Mouse (Mus musculus): Measurements from ENCODE around the gene Plbd2. TPM values are rescaled to one million over a fixed set of nuclear protein-coding genes. Genes with fewer than 3 reads are reported as not detected.
"Not testable (repeated sequence)": the region's sequence is repeated elsewhere in the genome, so short reads cannot be mapped to it uniquely, and the experiment has no call there.

The Plbd2 gene
- total and polyA plus RNA-seq, 2 experiments from 2014 or later: 38.3 to 47.2 TPM

- Histone ChIP-seq H3K4me1 (ENCODE audit: control insufficient read depth, insufficient read depth) (peaks cover 15% of the 10 kb centered on the region), H3K4me3 (ENCODE audit: low read depth, low read length) (no peak overlapping the region), H3K9me3 (replicated peaks; ENCODE audit: control insufficient read depth, low read length) (no peaks in the 10 kb centered on the region), H3K27ac (ENCODE audit: low read depth) (no peak overlapping the region), H3K27me3 (ENCODE audit: control insufficient read depth, insufficient read depth, low read length) (no peaks in the 10 kb centered on the region), H3K36me3 (replicated peaks; ENCODE audit: control insufficient read depth, insufficient read depth, low read length) (no peaks in the 10 kb centered on the region), H3K9ac (replicated peaks; ENCODE audit: low read depth, low read length) (no peak overlapping the region), H3K4me2 (ENCODE audit: low read depth, low read length) (no peak overlapping the region)
- ATAC-seq (ENCODE audit: insufficient read depth, low read depth) (peak; percentile 28; the same call in 1 of the 2 replicates), DNase-seq (ENCODE audit: low spot score) (peak; percentile 63)
- WGBS: 24% methylated on average over 16 of the region's 16 CpGs
- TF ChIP-seq EP300 (IDR thresholded peaks at IDR 0.05; ENCODE audit: low read depth): no peak
- peak; percentile 85 for TF ChIP-seq CTCF (IDR thresholded peaks at IDR 0.05; ENCODE audit: low read depth)
These were observed 1.9 kb upstream of the Plbd2 start for GRCm38 (mm10) chr5:120505368-120505767.

- Histone ChIP-seq H3K27ac (ENCODE audit: low read depth) (peak overlapping the region; percentile 31), H3K9me3 (replicated peaks; ENCODE audit: control insufficient read depth, low read length) (no peaks in the 10 kb centered on the region), H3K27me3 (ENCODE audit: control insufficient read depth, insufficient read depth, low read length) (no peaks in the 10 kb centered on the region), H3K36me3 (replicated peaks; ENCODE audit: control insufficient read depth, insufficient read depth, low read length) (peaks cover 12% of the 10 kb centered on the region; the same call in 1 of the 2 replicates), H3K9ac (replicated peaks; ENCODE audit: low read depth, low read length) (peak overlapping the region; percentile 83), H3K4me1 (ENCODE audit: control insufficient read depth, insufficient read depth) (peaks cover 15% of the 10 kb centered on the region), H3K4me3 (ENCODE audit: low read depth, low read length) (peak overlapping the region; percentile 93), H3K4me2 (ENCODE audit: low read depth, low read length) (peak overlapping the region; percentile 98)
- no peak for ATAC-seq (ENCODE audit: insufficient read depth, low read depth)
- WGBS: 4% methylated on average over 12 of the region's 12 CpGs
- DNase-seq (ENCODE audit: low spot score): no peak
- TF ChIP-seq EP300 (IDR thresholded peaks at IDR 0.05; ENCODE audit: low read depth) (no peak), CTCF (IDR thresholded peaks at IDR 0.05; ENCODE audit: low read depth) (no peak)
These were observed 716 bp downstream of the Plbd2 start for GRCm38 (mm10) chr5:120502675-120503143.

- WGBS: 52% methylated on average over 9 of the region's 9 CpGs
- no peaks in the 10 kb centered on the region for H3K27me3 ChIP-seq (ENCODE audit: control insufficient read depth, insufficient read depth, low read length)
- peak overlapping the region; percentile 83; the same call in 1 of the 2 replicates for H3K9ac ChIP-seq (replicated peaks; ENCODE audit: low read depth, low read length)
- peak overlapping the region; percentile 98 for H3K4me2 ChIP-seq (ENCODE audit: low read depth, low read length)
- DNase-seq (ENCODE audit: low spot score) (no peak), ATAC-seq (ENCODE audit: insufficient read depth, low read depth) (no peak)
- H3K9me3 ChIP-seq (replicated peaks; ENCODE audit: control insufficient read depth, low read length): no peaks in the 10 kb centered on the region
- H3K4me3 ChIP-seq (ENCODE audit: low read depth, low read length): peak overlapping the region; percentile 93
- TF ChIP-seq EP300 (IDR thresholded peaks at IDR 0.05; ENCODE audit: low read depth) (no peak), CTCF (IDR thresholded peaks at IDR 0.05; ENCODE audit: low read depth) (no peak)
- H3K27ac ChIP-seq (ENCODE audit: low read depth): no peak overlapping the region
- peaks cover 14% of the 10 kb centered on the region; the same call in 1 of the 2 replicates for H3K36me3 ChIP-seq (replicated peaks; ENCODE audit: control insufficient read depth, insufficient read depth, low read length)
- H3K4me1 ChIP-seq (ENCODE audit: control insufficient read depth, insufficient read depth): peaks cover 15% of the 10 kb centered on the region
These were observed 1.2 kb downstream of the Plbd2 start for GRCm38 (mm10) chr5:120502147-120502621.

GRCm38 (mm10) chr5:120500609-120501008 is 2.8 kb downstream of the Plbd2 start:
- DNase-seq (ENCODE audit: low spot score): not testable (repeated sequence)

GRCm38 (mm10) chr5:120499202-120499601 is 4.2 kb downstream of the Plbd2 start:
- no peak for DNase-seq (ENCODE audit: low spot score)
- H3K27me3 ChIP-seq (ENCODE audit: control insufficient read depth, insufficient read depth, low read length): no peaks in the 10 kb centered on the region
- TF ChIP-seq CTCF (IDR thresholded peaks at IDR 0.05; ENCODE audit: low read depth) (no peak), EP300 (IDR thresholded peaks at IDR 0.05; ENCODE audit: low read depth) (no peak)
- H3K4me1 ChIP-seq (ENCODE audit: control insufficient read depth, insufficient read depth): peaks cover 15% of the 10 kb centered on the region
- WGBS: 87% methylated on average over 4 of the region's 4 CpGs
- no peak for ATAC-seq (ENCODE audit: insufficient read depth, low read depth)
- no peak overlapping the region for H3K4me3 ChIP-seq (ENCODE audit: low read depth, low read length)
- no peak overlapping the region for H3K27ac ChIP-seq (ENCODE audit: low read depth)
- H3K36me3 ChIP-seq (replicated peaks; ENCODE audit: control insufficient read depth, insufficient read depth, low read length): peaks cover 15% of the 10 kb centered on the region; the same call in 1 of the 2 replicates
- H3K9me3 ChIP-seq (replicated peaks; ENCODE audit: control insufficient read depth, low read length): no peaks in the 10 kb centered on the region
- no peak overlapping the region for H3K9ac ChIP-seq (replicated peaks; ENCODE audit: low read depth, low read length)
- no peak overlapping the region for H3K4me2 ChIP-seq (ENCODE audit: low read depth, low read length)

More at GRCm38 (mm10) chr5:120500609-120501008, 2.8 kb downstream of the Plbd2 start:
- H3K4me1 ChIP-seq (ENCODE audit: control insufficient read depth, insufficient read depth): peaks cover 15% of the 10 kb centered on the region
- H3K27me3 ChIP-seq (ENCODE audit: control insufficient read depth, insufficient read depth, low read length); H3K27ac ChIP-seq (ENCODE audit: low read depth); H3K9ac ChIP-seq (replicated peaks; ENCODE audit: low read depth, low read length); ATAC-seq (ENCODE audit: insufficient read depth, low read depth); H3K4me3 ChIP-seq (ENCODE audit: low read depth, low read length); H3K9me3 ChIP-seq (replicated peaks; ENCODE audit: control insufficient read depth, low read length); H3K4me2 ChIP-seq (ENCODE audit: low read depth, low read length): not testable (repeated sequence)
- WGBS: 81% methylated on average over 9 of the region's 9 CpGs
- peaks cover 14% of the 10 kb centered on the region; the same call in 1 of the 2 replicates for H3K36me3 ChIP-seq (replicated peaks; ENCODE audit: control insufficient read depth, insufficient read depth, low read length)

GRCm38 (mm10) chr5:120497071-120497470 is 6.4 kb downstream of the Plbd2 start:
- TF ChIP-seq EP300 (IDR thresholded peaks at IDR 0.05; ENCODE audit: low read depth) (no peak), CTCF (IDR thresholded peaks at IDR 0.05; ENCODE audit: low read depth) (no peak)
- Histone ChIP-seq H3K4me1 (ENCODE audit: control insufficient read depth, insufficient read depth) (peaks cover 5% of the 10 kb centered on the region; the same call in 1 of the 2 replicates), H3K9me3 (replicated peaks; ENCODE audit: control insufficient read depth, low read length) (no peaks in the 10 kb centered on the region), H3K27ac (ENCODE audit: low read depth) (no peak overlapping the region), H3K36me3 (replicated peaks; ENCODE audit: control insufficient read depth, insufficient read depth, low read length) (peaks cover 25% of the 10 kb centered on the region; the same call in 1 of the 2 replicates), H3K27me3 (ENCODE audit: control insufficient read depth, insufficient read depth, low read length) (no peaks in the 10 kb centered on the region), H3K4me3 (ENCODE audit: low read depth, low read length) (no peak overlapping the region), H3K4me2 (ENCODE audit: low read depth, low read length) (no peak overlapping the region), H3K9ac (replicated peaks; ENCODE audit: low read depth, low read length) (no peak overlapping the region)
- no peak for ATAC-seq (ENCODE audit: insufficient read depth, low read depth)
- no peak for DNase-seq (ENCODE audit: low spot score)
- WGBS: 83% methylated on average over 3 of the region's 3 CpGs
